Mouse (Mus musculus) left cerebral cortex, postnatal 14 days (tissue): ENCODE measurements around the gene Gm12216. TPM values are rescaled to one million over a fixed set of nuclear protein-coding genes. Genes with fewer than 3 reads are reported as not detected.

Experiments
- DNase-seq, 2 experiments: peaks; one replicate each; pipeline ENCODE4 v3.0.0; 2021 to 2022; ENCODE audit warnings: low spot score in 2 of 2, mixed read lengths in 1 of 2
- intact Hi-C: fragments of 180-260 bp; cut with DNase I; formaldehyde crosslinking; loops from one replicate; pipeline ENCODE4 v1.15.1; 2025
- total RNA-seq, 2 experiments: library from RNA; stranded (reverse); gene quantifications; 2 replicates each; pipeline ENCODE4 v1.2.3; 2021

Gene Gm12216
- total RNA-seq, 2 experiments from 2014 or later = 2.0 to 3.1 TPM

- no peak for DNase-seq
- intact Hi-C loops = no loop called here
Measured at GRCm38 (mm10) chr11:53800975-53801374, 58.1 kb downstream of the Gm12216 start.

GRCm38 (mm10) chr11:53800036-53800435 is 59.0 kb downstream of the Gm12216 start:
- DNase-seq = no peak
- intact Hi-C loops = no loop called here

- intact Hi-C loops = no loop called here
Measured at GRCm38 (mm10) chr11:53798041-53798711, 60.9 kb downstream of the Gm12216 start.

GRCm38 (mm10) chr11:53797386-53797920 is 61.6 kb downstream of the Gm12216 start:
- intact Hi-C loops = no loop called here
- DNase-seq = no peak

More at GRCm38 (mm10) chr11:53798041-53798711, 60.9 kb downstream of the Gm12216 start:
- DNase-seq = no peak

GRCm38 (mm10) chr11:53796409-53797151 is 62.5 kb downstream of the Gm12216 start:
- intact Hi-C loops = no loop called here
- no peak for DNase-seq

GRCm38 (mm10) chr11:53795813-53796212 is 63.2 kb downstream of the Gm12216 start:
- DNase-seq = no peak
- intact Hi-C loops = no loop called here

GRCm38 (mm10) chr11:53794671-53795557 is 64.1 kb downstream of the Gm12216 start:
- intact Hi-C loops = no loop called here
- DNase-seq = no peak

- DNase-seq = peak in 1 of 2 experiments; percentile 44
Measured at GRCm38 (mm10) chr11:53794015-53794414, 65.0 kb downstream of the Gm12216 start.

GRCm38 (mm10) chr11:53792986-53793385 is 66.1 kb downstream of the Gm12216 start:
- intact Hi-C loops = no loop called here

More at GRCm38 (mm10) chr11:53794015-53794414, 65.0 kb downstream of the Gm12216 start:
- intact Hi-C loops = no loop called here

GRCm38 (mm10) chr11:53789277-53789676 is 69.8 kb downstream of the Gm12216 start:
- no peak for DNase-seq
- intact Hi-C loops = no loop called here

More at GRCm38 (mm10) chr11:53792986-53793385, 66.1 kb downstream of the Gm12216 start:
- DNase-seq = peak; percentile 63 to 67

- intact Hi-C loops = no loop called here
- DNase-seq = no peak
Measured at GRCm38 (mm10) chr11:53788196-53788595, 70.9 kb downstream of the Gm12216 start.

GRCm38 (mm10) chr11:53786058-53787031 is 72.7 kb downstream of the Gm12216 start:
- no peak for DNase-seq
- intact Hi-C loops = no loop called here

GRCm38 (mm10) chr11:53785311-53785936 is 73.6 kb downstream of the Gm12216 start:
- no peak for DNase-seq
- intact Hi-C loops = no loop called here

- DNase-seq = no peak
- intact Hi-C loops = no loop called here
Measured at GRCm38 (mm10) chr11:53783288-53783687, 75.8 kb downstream of the Gm12216 start.

- intact Hi-C loops = no loop called here
- no peak for DNase-seq
Measured at GRCm38 (mm10) chr11:53781964-53782363, 77.1 kb downstream of the Gm12216 start.

- intact Hi-C loops = no loop called here
- no peak for DNase-seq
Measured at GRCm38 (mm10) chr11:53781201-53781775, 77.8 kb downstream of the Gm12216 start.

- no peak for DNase-seq
- intact Hi-C loops = no loop called here
Measured at GRCm38 (mm10) chr11:53780262-53780661, 78.8 kb downstream of the Gm12216 start.

- intact Hi-C loops = no loop called here
- DNase-seq = no peak
Measured at GRCm38 (mm10) chr11:53779808-53780207, 79.2 kb downstream of the Gm12216 start.
